In genomic region chr2:31081349-31081748, GRCm38 (mm10) we compare ENCODE assay signal across 12 mouse cellular contexts.
A peak's percentile ranks its signal among the peaks of the same experiment; 100 is the strongest.
DNase-seq lines count a peak whose midpoint lies in the region; ATAC-seq and TF ChIP-seq lines count a peak whose summit lies in the region.
"Had no signal": no experiment of that assay in that cellular context is flagged by ENCODE, and none has a peak within 500 bp of the region (broad histone marks: within the 10 kb centered on the region; RNA-seq: fewer than 3 reads in every experiment).

No protein-coding gene starts in this region.

- ATAC-seq in heart, embryonic 16.5 days (replicated peaks; ENCODE audit: extremely low read depth, insufficient read depth, low FRiP score): no peak; the same call in 1 of the 2 replicates
- ATAC-seq in common myeloid progenitor, adult 5-6 weeks (replicated peaks; ENCODE audit: low read depth, poor library complexity, severe bottlenecking): peak; percentile 72
- ATAC-seq in megakaryocyte progenitor cell, adult 5-6 weeks (replicated peaks; ENCODE audit: poor library complexity): peak; percentile 63
- ATAC-seq: Patski had no signal

- H3K4me2 ChIP-seq in heart, embryonic 16.5 days (ENCODE audit: low read depth, low read length): no peak overlapping the region
- H3K4me2 ChIP-seq: lung, embryonic 14.5 days had no signal

- no peak for TF ChIP-seq POLR2A in ES-Bruce4 (IDR thresholded peaks at IDR 0.05; ENCODE audit: insufficient read depth, low read length)

- no peak overlapping the region for H3K9ac ChIP-seq in heart, embryonic 16.5 days (ENCODE audit: low read length)
- no peak overlapping the region for H3K9ac ChIP-seq in ES-Bruce4 (ENCODE audit: low read depth, poor library complexity, severe bottlenecking)
- H3K9ac ChIP-seq: lung, embryonic 14.5 days had no signal

- WGBS in heart, embryonic 16.5 days: 19% methylated on average over 4 of the region's 4 CpGs

- H3K27ac ChIP-seq in heart, embryonic 16.5 days (ENCODE audit: low read length): 0 out of 2 replicates have a peak overlapping the region, but pooled peaks have one; percentile 32
- H3K27ac ChIP-seq in ES-Bruce4 (ENCODE audit: insufficient read depth, low read length): peak overlapping the region; percentile 56

- H3K4me1 ChIP-seq in heart, embryonic 16.5 days (ENCODE audit: control insufficient read depth, insufficient read depth, low read length): peaks cover 9% of the 10 kb centered on the region
- peaks cover 9% of the 10 kb centered on the region for H3K4me1 ChIP-seq in ES-Bruce4 (ENCODE audit: control insufficient read depth, insufficient read depth, low read length)

- H3K27me3 ChIP-seq in heart, embryonic 16.5 days (ENCODE audit: control insufficient read depth, insufficient read depth, low read length): no peaks in the 10 kb centered on the region
- H3K27me3 ChIP-seq in ES-Bruce4 (ENCODE audit: control insufficient read depth, insufficient read depth, low read length, poor library complexity, severe bottlenecking): no peaks in the 10 kb centered on the region
- H3K27me3 ChIP-seq: Patski had no signal

- peaks cover 6% of the 10 kb centered on the region for H3K9me3 ChIP-seq in heart, embryonic 16.5 days (replicated peaks; ENCODE audit: control insufficient read depth, low read length)
- H3K9me3 ChIP-seq in ES-Bruce4 (replicated peaks; ENCODE audit: control insufficient read depth, insufficient read depth, low read length, poor library complexity, severe bottlenecking): peaks cover 5% of the 10 kb centered on the region; the same call in 1 of the 2 replicates

- peaks cover 15% of the 10 kb centered on the region for H3K36me3 ChIP-seq in heart, embryonic 16.5 days (ENCODE audit: control insufficient read depth, insufficient read depth)
- peaks cover 3% of the 10 kb centered on the region; the same call in 1 of the 2 replicates for H3K36me3 ChIP-seq in ES-Bruce4 (ENCODE audit: control insufficient read depth, insufficient read depth, low read length, poor library complexity, severe bottlenecking)

- no peak for TF ChIP-seq EP300 in ES-Bruce4 (IDR thresholded peaks at IDR 0.05; ENCODE audit: insufficient read depth, low read depth, low read length)

- no peak for DNase-seq in heart, postnatal 14 days
- DNase-seq in kidney, adult 18-20 months: no peak
- DNase-seq in adrenal gland, adult 2 months: no peak
- DNase-seq in gastrocnemius, postnatal 10 days: no peak
- DNase-seq: gastrocnemius, postnatal 14 days; lung, embryonic 14.5 days; thymus, adult 18-20 months had no signal

- intact Hi-C loops in heart, postnatal 14 days (cut with DNase I): no loop called here

- no peak overlapping the region for H3K4me3 ChIP-seq in heart, embryonic 16.5 days (ENCODE audit: low read length)
- H3K4me3 ChIP-seq in ES-Bruce4 (ENCODE audit: low read depth, low read length): no peak overlapping the region

- TF ChIP-seq CTCF in ES-Bruce4 (IDR thresholded peaks at IDR 0.05; ENCODE audit: low read depth, low read length): no peak
